Mouse (Mus musculus) hindbrain, embryonic 15.5 days (tissue): ENCODE data around the gene N4bp1. TPM values are rescaled to one million over a fixed set of nuclear protein-coding genes. Genes with fewer than 3 reads are reported as not detected.

Experiments
- ATAC-seq: fragments of 200-750 bp; cut with Nextera tagmentation; 2 replicates; pipeline ENCODE4 v1.8.0; 2017; ENCODE audit warnings: low read depth, moderate number of reproducible peaks, moderate TSS enrichment; ENCODE audit not compliant: low FRiP score
- H3K27ac ChIP-seq: fragments of 300-500 bp; sonication (generic); replicated peaks from 2 replicates; pipeline ENCODE4 v1.5.1; 2015; ENCODE audit warnings: mild to moderate bottlenecking, inconsistent platforms
- H3K27me3 ChIP-seq: fragments of 300-500 bp; sonication (generic); 2 replicates; pipeline ENCODE4 v1.6.1; 2015; ENCODE audit warnings: control low read depth, inconsistent platforms
- H3K36me3 ChIP-seq: fragments of 300-500 bp; sonication (generic); 2 replicates; pipeline ENCODE4 v1.6.1; 2015; ENCODE audit warnings: control low read depth, inconsistent platforms
- H3K4me1 ChIP-seq: fragments of 300-500 bp; sonication (generic); replicated peaks from 2 replicates; pipeline ENCODE4 v1.6.1; 2015; ENCODE audit warnings: control low read depth, inconsistent platforms
- H3K4me2 ChIP-seq: fragments of 300-500 bp; sonication (generic); 2 replicates; pipeline ENCODE4 v1.6.1; 2015; ENCODE audit warnings: moderate library complexity, mild to moderate bottlenecking, inconsistent platforms
- H3K4me3 ChIP-seq: fragments of 300-500 bp; sonication (generic); 2 replicates; pipeline ENCODE4 v1.5.1; 2015; ENCODE audit warnings: mild to moderate bottlenecking, inconsistent platforms
- H3K9ac ChIP-seq: fragments of 300-500 bp; sonication (generic); 2 replicates; pipeline ENCODE4 v1.6.1; 2015; ENCODE audit warnings: inconsistent platforms
- H3K9me3 ChIP-seq: fragments of 300-500 bp; sonication (generic); 2 replicates; pipeline ENCODE4 v1.6.1; 2016; ENCODE audit warnings: control low read depth, inconsistent platforms
- WGBS: fragments of 180-500 bp; shearing (Covaris S2); methylation state at CpG from one replicate; pipeline ENCODE4 v1.1.7; 2015; 5-methylcytosine and 5-hydroxymethylcytosine counted together
- polyA plus RNA-seq: library from polyadenylated mRNA; unstranded; fragments of >200 nt; fragmentation: Nextera tagmentation; extraction: Ambion mirVana; gene quantifications from 2 replicates; pipeline ENCODE4 v1.2.1, GENCODE M21; 2015

N4bp1 gene
- polyA plus RNA-seq, 1 experiment from 2014 or later: 9.6 TPM

DNA sequence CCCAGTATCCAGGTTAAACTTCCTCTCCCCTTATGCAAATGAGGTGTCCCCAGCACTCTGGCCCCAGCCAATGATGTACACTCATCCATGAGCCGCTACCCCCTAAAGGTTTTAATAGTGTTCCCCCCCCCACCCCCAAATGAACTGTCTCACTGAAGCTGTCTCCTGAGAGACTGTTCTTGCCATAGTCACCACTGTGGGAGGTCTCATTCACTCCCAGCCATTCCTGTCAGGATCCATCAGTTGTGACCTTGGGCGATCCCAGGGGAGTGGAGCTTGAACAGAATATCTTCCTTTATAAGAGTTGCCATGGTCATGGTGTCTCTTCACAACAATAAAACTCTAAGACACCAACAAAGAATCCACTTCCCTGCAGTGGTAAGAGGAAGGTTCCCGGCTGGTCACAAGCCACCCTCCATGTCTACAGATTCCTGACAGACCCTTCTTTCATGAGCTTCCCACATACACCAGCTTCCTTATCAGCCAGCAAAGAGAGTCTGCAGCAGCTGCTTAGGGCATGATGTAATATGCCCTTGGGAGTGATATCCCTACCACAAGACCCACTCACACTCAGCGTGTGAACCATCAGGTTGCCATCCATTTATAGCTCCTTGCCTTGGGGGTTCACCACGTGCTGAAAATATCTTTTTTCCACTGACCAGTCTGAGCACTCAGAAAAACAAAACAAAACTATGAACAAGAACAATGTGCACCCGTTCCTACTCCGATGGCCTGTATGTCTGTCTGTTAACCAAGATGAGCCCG is 50.4 kb downstream of the N4bp1 start:
- Histone ChIP-seq H3K36me3 (no peaks in the 10 kb centered on the region), H3K27me3 (no peaks in the 10 kb centered on the region), H3K9me3 (no peaks in the 10 kb centered on the region), H3K4me2 (no peak overlapping the region), H3K4me1 (no peaks in the 10 kb centered on the region), H3K9ac (no peak overlapping the region), H3K27ac (no peak overlapping the region), H3K4me3 (no peak overlapping the region)
- no peak for ATAC-seq
- 78% methylated on average over 8 of the region's 8 CpGs for WGBS

DNA sequence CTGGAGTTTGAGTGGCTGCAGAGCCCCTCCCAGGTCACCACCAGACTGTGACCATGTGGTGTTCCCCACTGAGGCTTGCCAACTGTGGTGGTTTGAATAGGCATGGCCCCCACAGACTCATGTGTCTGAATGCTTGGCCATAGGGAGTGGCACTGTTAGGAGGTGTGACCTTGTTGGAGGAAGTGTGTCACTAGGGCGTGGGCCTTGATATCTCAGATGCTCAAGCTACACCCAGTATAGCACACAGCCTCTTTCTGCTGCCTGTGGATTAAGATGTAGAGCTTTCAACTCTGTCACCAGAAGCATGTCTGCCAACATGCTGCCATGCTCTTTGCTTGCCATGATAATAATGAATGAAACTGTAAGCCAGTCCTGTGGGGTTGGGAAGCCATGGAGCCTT is 51.1 kb downstream of the N4bp1 start:
- Histone ChIP-seq H3K36me3 (no peaks in the 10 kb centered on the region), H3K27ac (no peak overlapping the region), H3K4me2 (no peak overlapping the region), H3K4me1 (no peaks in the 10 kb centered on the region), H3K9ac (no peak overlapping the region), H3K4me3 (no peak overlapping the region), H3K9me3 (no peaks in the 10 kb centered on the region), H3K27me3 (no peaks in the 10 kb centered on the region)
- no peak for ATAC-seq
- WGBS: 85% methylated on average over 1 of the region's 1 CpGs

DNA sequence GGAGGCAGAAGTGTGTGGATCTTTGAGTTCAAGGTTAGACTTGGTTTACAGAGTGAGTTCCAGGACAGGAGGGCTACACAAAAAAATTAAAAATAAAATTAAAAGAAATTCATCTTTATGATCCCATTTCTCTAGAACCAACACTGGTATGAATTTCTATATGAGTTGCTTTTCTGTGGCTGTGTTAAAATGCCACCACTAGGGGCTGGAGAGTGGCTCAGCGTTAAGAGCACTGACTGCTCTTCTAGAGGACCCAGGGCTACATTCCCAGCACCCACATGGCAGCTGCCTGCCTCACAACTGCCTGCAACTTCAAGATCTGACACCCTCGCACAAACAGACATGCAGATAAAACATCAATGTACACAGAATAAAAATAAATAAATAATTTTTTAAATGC is 56.1 kb downstream of the N4bp1 start:
- WGBS: 60% methylated on average over 2 of the region's 2 CpGs
- no peak for ATAC-seq
- Histone ChIP-seq H3K9me3 (no peaks in the 10 kb centered on the region), H3K4me1 (no peaks in the 10 kb centered on the region), H3K27me3 (no peaks in the 10 kb centered on the region), H3K4me3 (no peak overlapping the region), H3K4me2 (no peak overlapping the region), H3K27ac (no peak overlapping the region), H3K36me3 (no peaks in the 10 kb centered on the region), H3K9ac (no peak overlapping the region)

GRCm38 (mm10) chr8:86827199-86827598 is 57.9 kb downstream of the N4bp1 start:
- Histone ChIP-seq H3K9me3 (no peaks in the 10 kb centered on the region), H3K27me3 (no peaks in the 10 kb centered on the region), H3K27ac (no peak overlapping the region), H3K36me3 (no peaks in the 10 kb centered on the region), H3K4me3 (no peak overlapping the region), H3K4me2 (no peak overlapping the region), H3K9ac (no peak overlapping the region), H3K4me1 (no peaks in the 10 kb centered on the region)
- ATAC-seq: no peak
- 96% methylated on average over 5 of the region's 5 CpGs for WGBS

GRCm38 (mm10) chr8:86826538-86826937 is 58.5 kb downstream of the N4bp1 start:
- H3K9ac ChIP-seq: no peak overlapping the region
- H3K4me1 ChIP-seq: no peaks in the 10 kb centered on the region
- H3K27ac ChIP-seq: no peak overlapping the region
- no peaks in the 10 kb centered on the region for H3K27me3 ChIP-seq
- no peak overlapping the region for H3K4me2 ChIP-seq
- no peaks in the 10 kb centered on the region for H3K36me3 ChIP-seq
- ATAC-seq: no peak
- H3K9me3 ChIP-seq: no peaks in the 10 kb centered on the region
- no peak overlapping the region for H3K4me3 ChIP-seq

DNA sequence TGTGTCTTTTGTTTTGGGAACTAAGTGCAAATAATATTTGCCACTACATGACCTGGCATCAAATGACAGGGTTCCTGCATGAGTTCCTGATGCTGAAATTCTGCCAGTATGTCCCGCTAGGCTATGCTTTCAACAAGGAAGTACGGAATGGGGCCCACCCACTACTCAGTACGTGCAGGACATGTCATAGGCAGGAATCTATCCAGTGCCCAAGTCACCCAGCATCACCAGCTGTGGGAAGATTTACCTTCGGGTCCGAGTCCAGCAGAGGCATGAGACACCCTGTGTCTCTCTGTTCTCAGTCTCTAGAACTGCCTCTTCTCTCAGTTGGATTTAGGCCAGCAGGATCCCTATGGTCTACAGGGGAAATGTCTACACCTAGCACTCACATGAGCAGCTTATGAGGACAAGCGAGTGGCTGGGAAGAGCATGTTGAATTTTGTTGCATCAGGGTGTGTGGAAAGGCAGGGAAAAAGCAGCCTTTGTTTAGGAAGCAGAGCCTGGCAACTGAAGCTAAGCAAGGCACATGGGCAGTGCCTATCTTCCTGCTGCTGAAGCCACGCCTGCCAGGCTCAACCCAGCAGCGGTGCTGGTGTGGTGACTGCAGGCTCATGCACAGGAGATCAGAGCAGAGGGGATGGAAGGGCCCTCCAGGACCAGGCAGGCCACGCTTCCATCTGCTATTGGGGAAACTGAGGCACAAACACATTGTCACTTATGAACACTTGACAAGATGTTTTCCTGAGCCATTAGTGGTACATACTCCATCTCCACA is 59.2 kb downstream of the N4bp1 start:
- H3K27me3 ChIP-seq: no peaks in the 10 kb centered on the region
- no peaks in the 10 kb centered on the region for H3K4me1 ChIP-seq
- H3K36me3 ChIP-seq: no peaks in the 10 kb centered on the region
- WGBS: 78% methylated on average over 9 of the region's 9 CpGs
- H3K9me3 ChIP-seq: no peaks in the 10 kb centered on the region
- no peak overlapping the region for H3K4me2 ChIP-seq
- no peak overlapping the region for H3K9ac ChIP-seq
- no peak overlapping the region for H3K4me3 ChIP-seq
- no peak for ATAC-seq
- H3K27ac ChIP-seq: no peak overlapping the region

DNA sequence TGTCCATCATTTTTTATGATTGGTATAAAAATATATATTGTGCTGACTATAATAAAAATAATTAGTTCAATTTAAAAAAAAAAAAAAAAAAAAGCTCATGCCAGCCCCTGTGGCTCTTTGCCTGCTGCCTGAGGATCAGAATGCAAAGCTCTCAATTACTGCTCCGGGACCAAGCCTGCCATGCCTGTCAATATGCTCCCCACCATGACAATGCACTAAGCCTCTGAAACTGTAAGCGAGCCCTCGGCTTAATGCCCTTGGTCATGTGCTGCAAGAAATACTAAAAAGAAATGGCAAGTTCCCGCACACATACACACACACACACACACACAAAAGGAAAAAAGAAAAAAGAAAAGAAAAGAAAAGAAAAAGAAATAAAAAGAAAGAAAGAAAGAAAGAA is 60.3 kb downstream of the N4bp1 start:
- Histone ChIP-seq H3K9me3 (no peaks in the 10 kb centered on the region), H3K36me3 (no peaks in the 10 kb centered on the region), H3K9ac (no peak overlapping the region), H3K27me3 (no peaks in the 10 kb centered on the region), H3K27ac (no peak overlapping the region), H3K4me1 (0 out of 2 replicates have a peak, but pooled peaks cover 2% of the 10 kb centered on the region), H3K4me3 (no peak overlapping the region), H3K4me2 (no peak overlapping the region)
- no peak for ATAC-seq
- WGBS: 22% methylated on average over 4 of the region's 4 CpGs

DNA sequence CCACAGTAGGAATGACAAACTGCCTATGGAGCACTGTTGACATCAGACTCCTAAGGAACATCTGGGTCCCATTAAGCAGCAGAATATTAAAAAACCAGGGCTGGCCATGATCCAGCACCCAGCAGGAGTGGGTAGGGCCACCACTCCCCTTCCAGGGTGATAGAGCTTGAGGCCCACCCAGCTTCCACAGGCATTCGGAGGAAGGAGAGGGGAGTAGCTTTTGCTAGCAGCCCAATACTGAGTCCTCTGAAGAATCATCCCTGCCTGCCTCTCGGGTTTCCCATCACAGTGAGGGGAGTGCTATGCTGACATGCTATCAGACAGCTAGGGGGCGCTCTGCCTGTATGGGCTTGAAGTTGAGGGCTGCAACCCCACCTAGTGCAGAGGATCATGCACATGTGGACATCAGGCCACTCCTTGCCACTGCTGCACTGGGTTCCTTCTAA is 64.3 kb downstream of the N4bp1 start:
- Histone ChIP-seq H3K27ac (no peak overlapping the region), H3K4me1 (0 out of 2 replicates have a peak, but pooled peaks cover 2% of the 10 kb centered on the region), H3K36me3 (no peaks in the 10 kb centered on the region), H3K9ac (no peak overlapping the region), H3K4me3 (no peak overlapping the region), H3K9me3 (no peaks in the 10 kb centered on the region), H3K4me2 (no peak overlapping the region), H3K27me3 (no peaks in the 10 kb centered on the region)
- ATAC-seq: 0 out of 2 replicates have a peak, but pooled peaks have one; percentile 23
- WGBS: 12% methylated on average over 3 of the region's 3 CpGs

- no peak overlapping the region for H3K9ac ChIP-seq
- no peak overlapping the region for H3K4me3 ChIP-seq
- H3K4me2 ChIP-seq: no peak overlapping the region
- no peak for ATAC-seq
- H3K27ac ChIP-seq: no peak overlapping the region
- 54% methylated on average over 2 of the region's 2 CpGs for WGBS
- H3K9me3 ChIP-seq: no peaks in the 10 kb centered on the region
- H3K4me1 ChIP-seq: 0 out of 2 replicates have a peak, but pooled peaks cover 2% of the 10 kb centered on the region
- H3K36me3 ChIP-seq: no peaks in the 10 kb centered on the region
- no peaks in the 10 kb centered on the region for H3K27me3 ChIP-seq
These were observed 64.8 kb downstream of the N4bp1 start for GRCm38 (mm10) chr8:86820186-86820755.

GRCm38 (mm10) chr8:86819426-86819825 is 65.6 kb downstream of the N4bp1 start:
- H3K9me3 ChIP-seq: no peaks in the 10 kb centered on the region
- no peak overlapping the region for H3K4me3 ChIP-seq
- no peak overlapping the region for H3K4me2 ChIP-seq
- H3K36me3 ChIP-seq: no peaks in the 10 kb centered on the region
- H3K4me1 ChIP-seq: 0 out of 2 replicates have a peak, but pooled peaks cover 2% of the 10 kb centered on the region
- WGBS: 61% methylated on average over 6 of the region's 6 CpGs
- H3K27ac ChIP-seq: no peak overlapping the region
- no peaks in the 10 kb centered on the region for H3K27me3 ChIP-seq
- H3K9ac ChIP-seq: no peak overlapping the region
- no peak for ATAC-seq

DNA sequence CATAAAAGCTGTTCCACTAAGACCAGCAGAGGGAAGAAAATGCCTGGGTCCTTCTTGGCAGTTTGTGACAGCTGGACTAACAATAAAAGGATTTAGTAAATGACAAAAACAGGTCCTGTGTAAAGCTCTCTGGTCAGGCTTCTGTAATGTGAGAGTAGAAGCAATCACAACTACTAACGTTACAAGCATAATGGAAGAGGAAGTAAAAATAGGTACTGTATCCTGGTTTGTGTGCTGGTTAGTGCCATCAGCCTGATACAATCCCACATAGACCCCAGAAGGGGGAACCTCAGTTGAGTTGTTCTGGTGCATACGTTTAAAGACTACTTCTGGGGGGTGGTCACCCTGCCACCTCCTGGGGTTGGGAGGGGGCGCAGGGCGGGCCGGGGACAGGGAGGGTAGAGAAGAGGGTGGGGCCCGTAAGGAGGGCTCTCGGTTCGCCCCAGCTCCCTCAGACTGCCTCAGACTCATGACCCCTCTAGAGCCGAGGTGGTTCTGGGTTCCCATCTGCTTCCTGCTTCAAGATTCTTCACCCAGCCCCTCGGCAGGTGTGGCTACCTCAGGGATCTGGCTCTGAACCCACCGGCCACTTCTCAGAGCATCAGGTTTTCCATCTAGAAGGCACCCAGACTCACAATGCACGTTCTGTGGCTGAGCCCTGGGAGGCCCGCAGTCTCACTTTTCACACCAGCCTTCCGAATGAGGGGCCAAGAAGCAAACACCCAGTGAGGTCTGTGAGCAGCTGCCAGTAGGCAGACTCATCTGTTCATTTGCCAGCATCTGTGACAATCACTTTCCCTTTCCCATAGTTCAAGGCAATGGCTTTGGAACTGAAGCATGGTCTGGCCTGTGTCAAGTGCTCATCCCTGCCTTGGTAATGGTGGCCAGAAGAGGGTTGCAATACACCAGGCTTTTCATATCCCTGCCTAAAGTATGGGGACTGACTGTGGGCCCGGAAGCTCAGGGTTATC is 75.8 kb downstream of the N4bp1 start:
- H3K9ac ChIP-seq: no peak overlapping the region
- no peak overlapping the region for H3K4me2 ChIP-seq
- no peak for ATAC-seq
- no peaks in the 10 kb centered on the region for H3K27me3 ChIP-seq
- H3K4me1 ChIP-seq: no peaks in the 10 kb centered on the region
- no peak overlapping the region for H3K4me3 ChIP-seq
- WGBS: 89% methylated on average over 15 of the region's 15 CpGs
- no peaks in the 10 kb centered on the region for H3K9me3 ChIP-seq
- H3K27ac ChIP-seq: no peak overlapping the region
- H3K36me3 ChIP-seq: no peaks in the 10 kb centered on the region
